8 mouse cellular contexts compared by ENCODE assay signal in the genomic region with DNA sequence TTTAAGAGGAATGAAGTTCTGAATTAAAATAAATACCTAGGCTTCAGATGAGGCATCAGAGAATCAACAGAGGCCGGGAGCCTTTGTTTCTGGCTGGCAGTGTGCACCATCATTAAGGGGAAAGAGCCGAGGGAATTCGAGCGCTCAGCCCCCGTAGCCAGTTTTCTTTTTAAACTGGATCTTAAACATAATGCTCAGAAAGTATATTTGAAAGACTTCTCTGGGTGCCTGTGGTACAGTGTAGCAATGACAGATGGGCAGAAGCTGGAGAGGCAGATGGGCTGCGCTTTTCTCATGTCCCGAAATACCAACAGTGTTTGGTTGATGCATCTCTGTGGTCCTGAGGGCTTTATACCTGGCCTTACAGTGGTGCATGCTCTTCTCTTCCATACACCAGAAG.
DNase-seq lines count a peak whose midpoint lies in the region.
"Had no signal": no experiment of that assay in that cellular context is flagged by ENCODE, and none has a peak within 500 bp of the region (broad histone marks: within the 10 kb centered on the region; RNA-seq: fewer than 3 reads in every experiment).

No protein-coding gene starts in this region.

- H3K9me3 ChIP-seq in forebrain, embryonic 10.5 days = peaks cover 22% of the 10 kb centered on the region
- peaks cover 19% of the 10 kb centered on the region for H3K9me3 ChIP-seq in hindbrain, embryonic 10.5 days

- no peaks in the 10 kb centered on the region for H3K27me3 ChIP-seq in forebrain, embryonic 10.5 days (ENCODE audit: poor library complexity, severe bottlenecking)
- no peaks in the 10 kb centered on the region for H3K27me3 ChIP-seq in hindbrain, embryonic 10.5 days (ENCODE audit: insufficient read depth, poor library complexity, severe bottlenecking)
- H3K27me3 ChIP-seq: Patski had no signal

- no peaks in the 10 kb centered on the region for H3K36me3 ChIP-seq in forebrain, embryonic 10.5 days (replicated peaks)
- H3K36me3 ChIP-seq in hindbrain, embryonic 10.5 days = 0 out of 2 replicates have a peak, but pooled peaks cover 8% of the 10 kb centered on the region

- peak overlapping the region; percentile 87 for H3K27ac ChIP-seq in forebrain, embryonic 10.5 days
- H3K27ac ChIP-seq in hindbrain, embryonic 10.5 days = peak overlapping the region; percentile 89

- WGBS in forebrain, embryonic 10.5 days = 41% methylated on average over 7 of the region's 7 CpGs
- 40% methylated on average over 7 of the region's 7 CpGs for WGBS in hindbrain, embryonic 10.5 days

- H3K4me1 ChIP-seq in forebrain, embryonic 10.5 days = peaks cover 38% of the 10 kb centered on the region
- peaks cover 34% of the 10 kb centered on the region for H3K4me1 ChIP-seq in hindbrain, embryonic 10.5 days (replicated peaks)

- peak; percentile 17 for DNase-seq in forebrain, embryonic 10.5 days (ENCODE audit: extremely low spot score, low spot score)
- DNase-seq in hindbrain, embryonic 10.5 days (ENCODE audit: low spot score) = peak; percentile 18
- peak; percentile 11 to 52 for DNase-seq in left cerebral cortex, adult 9 months (ENCODE audit: low spot score in 2 of 2)
- DNase-seq in right cerebral cortex, postnatal 10 days (ENCODE audit: low spot score in 2 of 2) = peak; percentile 65 to 85
- no peak for DNase-seq in kidney, postnatal 36 days
- no peak for DNase-seq in adrenal gland, adult (ENCODE audit: inconsistent age in 2 of 2, low spot score in 1 of 2)
- no peak for DNase-seq in spleen, adult 18-20 months

- H3K4me3 ChIP-seq in forebrain, embryonic 10.5 days = no peak overlapping the region; the same call in 1 of the 2 replicates
- peak overlapping the region; percentile 24 for H3K4me3 ChIP-seq in hindbrain, embryonic 10.5 days

Comparison
In these comparisons a context has a peak if more than half of its experiments do, and no peak if none do; other contexts are left out.
1. DNase-seq: peak in forebrain, embryonic 10.5 days (single experiment), hindbrain, embryonic 10.5 days (single experiment), left cerebral cortex, adult 9 months (2 of 2) and right cerebral cortex, postnatal 10 days (2 of 2); none in kidney, postnatal 36 days (0 of 2), adrenal gland, adult (0 of 2) and spleen, adult 18-20 months (0 of 2).